Mouse (Mus musculus): ENCODE measurements around the gene Gm14399. TPM values are rescaled to one million over a fixed set of nuclear protein-coding genes. Genes with fewer than 3 reads are reported as not detected.
"Not testable (repeated sequence)": the region's sequence is repeated elsewhere in the genome, so short reads cannot be mapped to it uniquely, and the experiment has no call there.

The Gm14399 gene
- total and polyA plus RNA-seq, 3 experiments: 1.1 to 2,404 (median 1.1) TPM

DNA sequence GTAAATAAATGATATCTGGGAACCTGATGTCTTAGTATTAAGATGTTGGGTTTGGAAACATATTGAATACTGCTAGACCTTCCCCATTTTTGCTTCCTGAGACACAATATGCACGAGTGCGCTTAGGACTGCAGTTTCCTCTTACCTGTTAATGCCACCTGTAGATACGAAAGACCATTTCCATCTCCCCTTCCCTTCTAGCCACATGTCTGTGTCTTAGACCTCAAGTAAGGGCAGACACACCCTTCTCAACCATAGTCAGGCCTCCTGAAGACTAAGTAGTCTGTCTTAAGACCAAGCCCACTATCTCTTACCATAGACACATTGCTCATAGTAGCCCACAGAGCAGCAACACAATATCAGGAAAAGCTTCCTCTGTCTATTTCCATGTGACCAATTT, 30.3 kb upstream of the Gm14399 start:
- H3K4me1 ChIP-seq (ENCODE audit: control insufficient read depth in 1 of 2, insufficient read depth in 2 of 2, low read length in 2 of 2): no peaks in the 10 kb centered on the region
- no peaks in the 10 kb centered on the region for H3K79me2 ChIP-seq (ENCODE audit: control insufficient read depth, insufficient read depth, low read length, poor library complexity)
- no peak overlapping the region for H3K27ac ChIP-seq (ENCODE audit: control insufficient read depth, low read depth, low read length)
- TF ChIP-seq MAFK (IDR thresholded peaks at IDR 0.05; ENCODE audit: borderline replicate concordance, low read depth, low read length) (no peak), SIN3A (IDR thresholded peaks at IDR 0.05; ENCODE audit: low read length) (no peak), CHD1 (IDR thresholded peaks at IDR 0.05; ENCODE audit: low read depth, low read length) (no peak), GABPA (IDR thresholded peaks at IDR 0.05; ENCODE audit: low read depth, low read length) (no peak), BHLHE40 (IDR thresholded peaks at IDR 0.05; ENCODE audit: borderline replicate concordance, low read depth, low read length) (no peak), CTCF (IDR thresholded peaks at IDR 0.05 in 2 of 3, conservative IDR thresholded peaks at IDR 0.05 in 1 of 3; ENCODE audit: control insufficient read depth in 1 of 3, insufficient read depth in 1 of 3, low read depth in 2 of 3, low read length in 3 of 3, poor library complexity in 1 of 3, severe bottlenecking in 1 of 3) (no peak), NRF1 (IDR thresholded peaks at IDR 0.05; ENCODE audit: insufficient read depth, low read depth, low read length, poor library complexity, severe bottlenecking) (no peak), USF2 (IDR thresholded peaks at IDR 0.05; ENCODE audit: borderline replicate concordance in 1 of 2, insufficient read depth in 1 of 2, low read depth in 1 of 2, low read length in 2 of 2) (no peak), UBTF (IDR thresholded peaks at IDR 0.05; ENCODE audit: borderline replicate concordance, insufficient read depth, low read depth, low read length) (no peak), ZKSCAN1 (IDR thresholded peaks at IDR 0.05; ENCODE audit: low read depth, low read length) (no peak), ZMIZ1 (IDR thresholded peaks at IDR 0.05; ENCODE audit: low read depth, low read length) (no peak), ZC3H11A (IDR thresholded peaks at IDR 0.05; ENCODE audit: low read depth, low read length) (no peak), EP300 (IDR thresholded peaks at IDR 0.05; ENCODE audit: low read depth in 1 of 2, low read length in 2 of 2) (no peak), MYB (IDR thresholded peaks at IDR 0.05; ENCODE audit: low read depth, low read length) (no peak), GATA1 (IDR thresholded peaks at IDR 0.05; ENCODE audit: low read depth, low read length) (no peak), RAD21 (IDR thresholded peaks at IDR 0.05; ENCODE audit: low read depth, low read length) (no peak), ELF1 (IDR thresholded peaks at IDR 0.05; ENCODE audit: low read depth, low read length) (no peak), CHD2 (IDR thresholded peaks at IDR 0.05; ENCODE audit: low read length) (no peak)
- no peak overlapping the region for H3K9ac ChIP-seq (ENCODE audit: control insufficient read depth, low read depth, low read length, poor library complexity, severe bottlenecking)
- H3K4me3 ChIP-seq (ENCODE audit: control insufficient read depth in 1 of 2, insufficient read depth in 1 of 2, low read depth in 2 of 2, low read length in 2 of 2): no peak overlapping the region
- H3K9me3 ChIP-seq (replicated peaks; ENCODE audit: insufficient read depth, low read length): no peaks in the 10 kb centered on the region
- H3K27me3 ChIP-seq (ENCODE audit: control insufficient read depth in 1 of 2, insufficient read depth in 2 of 2, low read length in 2 of 2): no peaks in the 10 kb centered on the region
- no peaks in the 10 kb centered on the region for H3K36me3 ChIP-seq (ENCODE audit: control insufficient read depth in 1 of 2, insufficient read depth in 2 of 2, low read length in 2 of 2)
- DNase-seq (ENCODE audit: low read depth, low spot score): no peak

DNA sequence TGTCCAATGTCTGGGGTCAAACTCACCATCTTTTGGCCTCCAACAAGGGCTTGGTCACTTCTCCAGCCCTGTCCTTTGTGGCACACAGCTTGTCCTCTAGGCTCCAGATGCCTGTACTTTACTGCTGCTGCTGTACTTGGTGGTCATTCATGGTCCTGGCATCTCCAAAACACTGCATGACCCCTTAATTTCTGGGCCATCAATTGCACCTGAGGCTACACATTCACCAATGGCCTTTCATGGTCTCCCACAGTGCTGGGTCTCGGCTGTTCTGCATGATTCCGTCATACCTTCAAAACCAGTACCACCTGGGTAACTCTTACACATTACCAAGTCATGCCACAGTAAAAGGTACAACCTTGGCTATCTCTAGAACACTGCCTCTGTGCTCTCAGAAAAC, 25.1 kb upstream of the Gm14399 start:
- not testable (repeated sequence) for H3K9me3 ChIP-seq (replicated peaks; ENCODE audit: insufficient read depth, low read length); H3K4me3 ChIP-seq (ENCODE audit: control insufficient read depth in 1 of 2, insufficient read depth in 1 of 2, low read depth in 2 of 2, low read length in 2 of 2); H3K79me2 ChIP-seq (ENCODE audit: control insufficient read depth, insufficient read depth, low read length, poor library complexity); DNase-seq (ENCODE audit: low read depth, low spot score); H3K4me1 ChIP-seq (ENCODE audit: control insufficient read depth in 1 of 2, insufficient read depth in 2 of 2, low read length in 2 of 2); H3K27ac ChIP-seq (ENCODE audit: control insufficient read depth, low read depth, low read length); H3K27me3 ChIP-seq (ENCODE audit: control insufficient read depth in 1 of 2, insufficient read depth in 2 of 2, low read length in 2 of 2); H3K36me3 ChIP-seq (ENCODE audit: control insufficient read depth in 1 of 2, insufficient read depth in 2 of 2, low read length in 2 of 2); H3K9ac ChIP-seq (ENCODE audit: control insufficient read depth, low read depth, low read length, poor library complexity, severe bottlenecking)

GRCm38 (mm10) chr2:175165110-175165509, 23.3 kb upstream of the Gm14399 start:
- not testable (repeated sequence) for H3K9ac ChIP-seq (ENCODE audit: control insufficient read depth, low read depth, low read length, poor library complexity, severe bottlenecking); H3K4me1 ChIP-seq (ENCODE audit: control insufficient read depth in 1 of 2, insufficient read depth in 2 of 2, low read length in 2 of 2); H3K27me3 ChIP-seq (ENCODE audit: control insufficient read depth in 1 of 2, insufficient read depth in 2 of 2, low read length in 2 of 2); DNase-seq (ENCODE audit: low read depth, low spot score); H3K9me3 ChIP-seq (replicated peaks; ENCODE audit: insufficient read depth, low read length); H3K4me3 ChIP-seq (ENCODE audit: control insufficient read depth in 1 of 2, insufficient read depth in 1 of 2, low read depth in 2 of 2, low read length in 2 of 2); H3K36me3 ChIP-seq (ENCODE audit: control insufficient read depth in 1 of 2, insufficient read depth in 2 of 2, low read length in 2 of 2); H3K79me2 ChIP-seq (ENCODE audit: control insufficient read depth, insufficient read depth, low read length, poor library complexity); H3K27ac ChIP-seq (ENCODE audit: control insufficient read depth, low read depth, low read length)

GRCm38 (mm10) chr2:175161438-175161837, 19.6 kb upstream of the Gm14399 start:
- H3K79me2 ChIP-seq (ENCODE audit: control insufficient read depth, insufficient read depth, low read length, poor library complexity); H3K36me3 ChIP-seq (ENCODE audit: control insufficient read depth in 1 of 2, insufficient read depth in 2 of 2, low read length in 2 of 2); H3K27me3 ChIP-seq (ENCODE audit: control insufficient read depth in 1 of 2, insufficient read depth in 2 of 2, low read length in 2 of 2); H3K9ac ChIP-seq (ENCODE audit: control insufficient read depth, low read depth, low read length, poor library complexity, severe bottlenecking); H3K4me3 ChIP-seq (ENCODE audit: control insufficient read depth in 1 of 2, insufficient read depth in 1 of 2, low read depth in 2 of 2, low read length in 2 of 2); H3K4me1 ChIP-seq (ENCODE audit: control insufficient read depth in 1 of 2, insufficient read depth in 2 of 2, low read length in 2 of 2); H3K9me3 ChIP-seq (replicated peaks; ENCODE audit: insufficient read depth, low read length); H3K27ac ChIP-seq (ENCODE audit: control insufficient read depth, low read depth, low read length); DNase-seq (ENCODE audit: low read depth, low spot score): not testable (repeated sequence)
